Mouse (Mus musculus) telencephalon, adult 2 months (tissue): Measurements from ENCODE around the gene D6Wsu163e.

Experiments used
- DNase-seq: peaks from one replicate; pipeline ENCODE4 v3.0.0-alpha.2; 2011; ENCODE audit warnings: low read depth, low spot score

Gene D6Wsu163e

GRCm38 (mm10) chr6:126939487-126940171, at the start of gene D6Wsu163e, which contains the start of gene Rad51ap1:
D6Wsu163e (plus strand) TSS chr6:126939962.
Rad51ap1 (minus strand) TSS chr6:126939587.
- peak; percentile 94 for DNase-seq

GRCm38 (mm10) chr6:126907378-126907777, 32.4 kb upstream of the D6Wsu163e start:
- no peak for DNase-seq

DNA sequence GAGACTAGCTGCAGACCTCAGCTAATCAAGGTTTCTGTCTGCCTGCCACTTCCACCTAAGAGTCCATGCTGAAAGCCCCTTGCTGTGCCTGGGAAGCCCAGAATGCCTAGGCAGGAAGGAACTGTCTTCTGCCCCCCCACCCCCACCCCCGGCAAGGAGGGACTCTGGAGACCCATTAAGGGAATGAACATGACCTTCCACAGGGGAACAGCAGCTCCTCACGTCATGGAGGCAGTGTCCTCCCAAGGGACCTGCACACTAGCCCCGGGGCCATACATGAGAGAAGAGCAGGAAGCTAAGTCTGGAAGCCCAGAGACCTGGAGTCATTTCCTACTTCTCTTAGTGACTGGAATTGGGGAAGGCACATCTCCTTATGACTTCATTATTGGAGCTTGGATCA, 31.9 kb upstream of the D6Wsu163e start:
- DNase-seq: no peak

DNA sequence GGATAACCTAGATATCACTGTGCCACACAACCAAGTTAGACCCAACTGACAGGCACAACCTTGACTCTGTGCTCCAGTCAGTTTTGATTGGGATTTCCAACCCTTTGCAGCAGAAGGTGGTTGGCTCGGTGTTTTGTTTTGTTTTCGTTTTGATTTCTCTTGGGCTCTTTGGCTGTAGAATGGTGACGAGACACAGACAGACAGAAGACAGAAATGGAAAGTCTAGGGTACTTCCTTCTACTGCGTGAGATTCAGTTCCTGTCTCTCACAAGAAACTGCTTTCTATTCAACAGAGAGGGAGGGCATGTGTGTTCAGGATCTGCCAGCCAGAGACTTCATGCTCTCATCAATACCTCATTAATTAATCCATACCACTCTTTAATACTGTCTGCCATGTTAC, 29.0 kb upstream of the D6Wsu163e start:
- DNase-seq: peak; percentile 16

DNA sequence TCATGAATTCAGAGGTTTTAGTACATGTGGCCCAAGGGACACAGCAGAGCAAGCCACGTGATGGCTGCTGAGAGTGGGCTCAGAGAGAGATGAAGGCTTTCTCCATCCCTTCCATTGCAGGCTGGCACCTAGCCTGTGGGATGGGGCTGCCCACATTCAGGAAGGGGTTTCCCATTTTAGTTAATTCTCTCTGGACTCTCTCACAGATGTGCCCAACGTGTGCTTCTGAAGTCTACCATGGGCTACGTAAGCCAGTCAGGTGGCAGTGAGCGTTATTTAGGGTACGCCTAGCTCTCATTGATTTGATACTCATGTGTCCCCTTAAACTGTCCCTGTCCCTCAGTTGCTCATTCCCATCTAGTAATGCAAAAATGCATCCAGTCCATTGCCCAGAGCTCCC, 24.8 kb upstream of the D6Wsu163e start:
- no peak for DNase-seq

- peak; percentile 5 for DNase-seq
These were observed 18.5 kb upstream of the D6Wsu163e start, which contains the start of gene Dyrk4 for GRCm38 (mm10) chr6:126921111-126921881. Dyrk4 (minus strand) TSS chr6:126921839.

DNA sequence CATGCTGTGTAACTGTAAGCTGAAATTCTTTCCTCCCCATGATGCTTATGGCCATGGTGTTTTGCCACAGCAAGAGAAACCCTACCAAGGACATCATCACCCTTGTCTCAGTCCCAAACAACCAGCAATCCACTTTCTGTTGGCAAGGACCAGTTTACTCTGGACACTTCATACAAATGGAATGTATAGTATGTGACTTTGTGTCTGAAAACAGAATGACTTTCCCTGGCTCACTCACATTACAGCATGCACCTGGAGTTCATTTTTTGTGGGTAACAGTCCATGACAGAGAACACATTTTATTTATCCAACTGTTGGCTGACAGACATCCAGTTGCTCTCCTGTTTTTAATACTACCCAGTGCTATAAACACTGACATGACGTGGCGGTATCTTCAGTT, 6.9 kb upstream of the D6Wsu163e start:
- no peak for DNase-seq

- no peak for DNase-seq
These were observed 1.7 kb upstream of the D6Wsu163e start for GRCm38 (mm10) chr6:126938047-126938446.

DNA sequence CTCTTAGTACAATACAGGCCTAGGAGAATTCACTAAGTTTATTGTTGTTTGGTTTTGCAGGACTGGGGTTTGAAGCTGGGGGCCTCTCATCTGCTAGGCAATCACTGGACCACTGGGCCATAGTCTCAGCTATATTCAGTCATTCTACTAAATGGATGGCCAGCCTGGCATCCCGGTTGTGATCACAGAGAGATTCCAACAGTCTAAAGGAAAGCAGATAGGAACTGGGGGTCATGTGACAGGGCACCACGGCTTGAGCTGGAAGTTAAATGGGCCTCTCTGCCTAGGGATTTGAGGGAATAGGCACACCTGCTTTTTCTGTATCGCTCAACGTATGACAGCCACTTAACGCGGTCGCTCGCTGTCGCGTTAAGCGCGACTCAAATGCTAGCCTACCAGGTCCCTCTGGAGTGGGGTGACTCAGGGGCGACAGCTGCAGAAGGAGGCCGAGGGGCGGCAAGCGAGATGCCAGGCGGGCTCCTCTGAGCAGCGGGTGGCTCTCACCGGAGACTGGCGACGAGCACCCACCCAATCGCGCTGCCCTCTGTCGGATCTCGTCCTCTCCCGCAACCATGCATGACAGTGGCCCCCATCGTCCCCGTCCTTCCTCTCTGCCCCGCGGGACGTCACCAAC, 792 bp upstream of the D6Wsu163e start:
- DNase-seq: no peak

GRCm38 (mm10) chr6:126940451-126940850, 689 bp downstream of the D6Wsu163e start:
- DNase-seq: no peak

DNA sequence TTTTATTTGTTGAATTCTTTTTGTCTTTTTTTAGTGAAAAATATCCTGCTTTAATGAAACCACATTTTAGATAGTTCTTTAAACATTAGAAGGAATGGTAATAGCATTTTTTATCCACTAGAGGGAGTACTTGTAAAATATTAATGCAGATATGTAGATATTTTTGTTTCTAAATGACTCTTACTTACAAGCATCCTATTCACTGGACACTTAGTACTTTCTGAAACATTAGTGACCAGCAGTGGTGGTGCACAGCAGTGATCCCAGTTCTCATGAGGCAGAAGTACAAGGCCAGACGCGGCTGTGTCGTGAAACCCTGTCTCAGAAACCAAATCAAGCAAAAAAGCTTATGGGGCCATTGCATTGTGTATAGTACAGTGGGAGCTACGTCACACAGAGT, 8.6 kb downstream of the D6Wsu163e start:
- DNase-seq: no peak

- DNase-seq: peak; percentile 59
These were observed 16.0 kb downstream of the D6Wsu163e start for GRCm38 (mm10) chr6:126955734-126956133.

DNA sequence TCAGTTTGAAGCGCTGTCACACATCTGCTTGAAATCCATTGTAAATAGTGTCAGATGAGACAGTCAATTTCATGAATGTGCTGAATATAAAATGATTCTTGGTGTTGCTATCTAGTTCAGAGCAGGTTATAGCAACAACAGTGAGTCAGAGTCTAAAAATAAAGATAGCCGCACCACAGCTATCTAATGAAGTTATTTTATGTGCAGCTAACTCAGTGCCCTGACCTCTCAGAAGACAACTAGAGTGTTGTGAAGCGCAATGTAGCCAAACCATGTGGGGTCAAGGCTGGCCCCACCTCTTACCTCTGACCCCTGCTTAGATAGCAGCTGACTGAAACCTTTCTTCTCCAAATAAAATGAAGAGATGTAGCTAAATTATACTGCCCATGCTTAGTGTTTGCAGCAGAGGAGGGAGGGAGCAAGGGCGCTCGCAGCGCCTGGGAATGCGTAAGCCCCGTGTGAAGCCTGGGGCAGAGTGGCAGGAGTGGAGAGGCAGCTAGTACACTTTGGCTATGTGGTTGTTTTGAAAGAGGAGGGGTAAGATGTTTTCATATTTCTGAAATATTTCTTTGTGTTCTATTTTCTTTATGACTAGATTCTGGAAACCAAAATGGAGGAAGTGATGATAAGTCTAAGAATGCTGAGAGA, 21.7 kb downstream of the D6Wsu163e start:
- DNase-seq: no peak

- no peak for DNase-seq
These were observed 22.9 kb downstream of the D6Wsu163e start for GRCm38 (mm10) chr6:126962709-126963108.

- DNase-seq: no peak
These were observed 23.7 kb downstream of the D6Wsu163e start for GRCm38 (mm10) chr6:126963426-126963825.

GRCm38 (mm10) chr6:126966241-126967026, 26.7 kb downstream of the D6Wsu163e start:
- DNase-seq: peak; percentile 22

- DNase-seq: no peak
These were observed 41.9 kb downstream of the D6Wsu163e start for GRCm38 (mm10) chr6:126981539-126982234.

GRCm38 (mm10) chr6:126993676-126994075, 53.9 kb downstream of the D6Wsu163e start:
- no peak for DNase-seq

- DNase-seq: no peak
These were observed 55.7 kb downstream of the D6Wsu163e start for GRCm38 (mm10) chr6:126995494-126995893.

DNA sequence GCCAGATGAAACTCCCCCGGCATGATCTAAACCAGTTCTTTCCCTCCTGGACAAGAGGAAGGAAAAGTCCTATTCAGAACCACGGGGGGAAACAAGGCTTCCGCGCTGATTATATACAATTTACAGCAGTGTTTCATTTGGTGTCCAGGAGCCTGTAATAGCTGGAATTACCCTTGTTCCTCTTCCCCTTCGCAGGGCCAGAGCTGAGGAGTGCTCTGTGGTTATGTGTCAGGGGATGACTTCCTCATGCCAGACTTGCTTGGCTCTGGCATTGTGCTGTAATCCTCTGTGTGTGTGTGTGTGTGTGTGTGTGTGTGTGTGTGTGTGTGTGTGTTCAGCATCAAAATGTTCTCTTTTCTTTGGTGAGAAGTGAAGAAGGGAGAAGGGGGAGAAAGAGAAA, 56.6 kb downstream of the D6Wsu163e start:
- DNase-seq: no peak
